Mouse (Mus musculus): ENCODE results near the gene Sptlc3. TPM values are rescaled to one million over a fixed set of nuclear protein-coding genes. Genes with fewer than 3 reads are reported as not detected.
A peak's percentile ranks its signal among the peaks of the same experiment; 100 is the strongest.

Sptlc3 gene
- polyA plus RNA-seq, 1 experiment from 2014 or later, result 0.79 TPM

- DNase-seq (ENCODE audit: low spot score), result no peak
Observed at GRCm38 (mm10) chr2:139634506-139634905, 140.8 kb downstream of the Sptlc3 start.

- no peak for DNase-seq (ENCODE audit: low spot score)
Observed at GRCm38 (mm10) chr2:139637861-139638260, 144.1 kb downstream of the Sptlc3 start.

DNA sequence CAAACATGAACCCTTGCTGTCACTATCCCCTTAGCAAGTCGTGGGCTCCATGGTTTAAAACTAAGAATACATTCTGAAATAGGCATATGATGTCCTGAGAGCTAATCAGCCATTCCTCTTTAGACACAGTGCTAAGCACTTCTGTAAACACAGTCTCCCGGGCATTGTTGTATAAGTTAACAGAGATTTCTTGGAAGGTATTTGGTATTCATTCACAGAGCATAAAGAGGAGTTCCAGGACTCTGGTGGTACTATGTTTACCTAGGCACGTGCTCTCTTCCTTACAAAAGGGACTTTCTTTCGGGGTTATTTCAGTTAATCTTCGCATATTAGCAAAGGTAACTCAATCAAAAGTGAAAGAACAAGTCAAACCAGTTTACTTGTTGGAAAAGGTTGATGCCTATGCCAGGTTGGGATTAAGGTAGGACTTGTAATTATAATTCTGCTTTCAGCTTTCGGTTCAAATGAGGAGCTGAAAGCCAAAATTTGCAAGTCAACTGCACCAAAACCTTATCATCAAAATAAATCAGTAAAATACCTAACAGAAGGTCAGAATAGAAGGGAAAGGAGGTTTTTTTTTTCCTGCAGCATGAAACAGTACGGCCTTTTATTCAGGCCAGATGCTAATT is 148.2 kb downstream of the Sptlc3 start:
- no peak for DNase-seq (ENCODE audit: low spot score)

GRCm38 (mm10) chr2:139649518-139649917 is 155.8 kb downstream of the Sptlc3 start:
- no peak for DNase-seq (ENCODE audit: low spot score)

DNA sequence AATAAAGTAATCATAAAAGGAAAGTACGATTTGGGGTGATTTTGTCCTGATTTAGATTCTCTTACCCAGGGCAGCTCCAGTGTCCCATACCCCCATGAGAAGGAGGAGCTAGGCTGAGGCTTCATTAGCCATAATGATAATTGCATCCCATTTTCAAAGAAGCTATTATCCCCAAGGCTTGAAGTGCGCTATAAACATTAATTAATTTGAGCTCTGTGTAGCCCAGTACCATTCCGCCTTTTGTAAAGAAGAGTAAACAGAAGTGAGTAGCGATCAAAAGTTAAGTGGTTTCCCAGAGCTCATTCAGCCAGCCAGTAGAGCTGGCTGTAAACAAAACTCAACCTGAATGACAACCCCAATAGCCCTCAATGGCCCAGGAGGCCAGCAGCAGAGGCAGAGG is 163.0 kb downstream of the Sptlc3 start:
- DNase-seq (ENCODE audit: low spot score), result no peak

DNA sequence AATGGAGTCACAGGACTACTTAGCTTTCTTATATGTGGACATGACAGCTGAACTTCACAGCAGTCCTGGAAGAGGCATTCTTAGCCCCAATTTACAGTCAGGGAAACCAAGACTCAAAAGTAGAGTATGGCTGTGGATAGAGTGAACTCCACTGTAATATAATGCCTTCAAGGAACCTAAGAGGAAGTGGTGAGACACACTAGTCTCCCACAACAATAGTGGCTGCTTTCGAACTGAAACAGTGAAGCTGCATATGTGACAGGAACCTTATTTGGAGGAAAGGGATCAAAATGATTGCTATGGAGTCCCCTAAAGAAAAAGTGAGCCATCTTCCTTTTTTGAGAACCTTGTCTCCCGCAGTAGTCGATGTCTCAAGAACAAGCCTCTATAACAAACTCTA is 178.1 kb downstream of the Sptlc3 start:
- no peak for DNase-seq (ENCODE audit: low spot score)

- no peak for DNase-seq (ENCODE audit: low spot score)
Observed at GRCm38 (mm10) chr2:139672371-139672770, 178.7 kb downstream of the Sptlc3 start.

DNA sequence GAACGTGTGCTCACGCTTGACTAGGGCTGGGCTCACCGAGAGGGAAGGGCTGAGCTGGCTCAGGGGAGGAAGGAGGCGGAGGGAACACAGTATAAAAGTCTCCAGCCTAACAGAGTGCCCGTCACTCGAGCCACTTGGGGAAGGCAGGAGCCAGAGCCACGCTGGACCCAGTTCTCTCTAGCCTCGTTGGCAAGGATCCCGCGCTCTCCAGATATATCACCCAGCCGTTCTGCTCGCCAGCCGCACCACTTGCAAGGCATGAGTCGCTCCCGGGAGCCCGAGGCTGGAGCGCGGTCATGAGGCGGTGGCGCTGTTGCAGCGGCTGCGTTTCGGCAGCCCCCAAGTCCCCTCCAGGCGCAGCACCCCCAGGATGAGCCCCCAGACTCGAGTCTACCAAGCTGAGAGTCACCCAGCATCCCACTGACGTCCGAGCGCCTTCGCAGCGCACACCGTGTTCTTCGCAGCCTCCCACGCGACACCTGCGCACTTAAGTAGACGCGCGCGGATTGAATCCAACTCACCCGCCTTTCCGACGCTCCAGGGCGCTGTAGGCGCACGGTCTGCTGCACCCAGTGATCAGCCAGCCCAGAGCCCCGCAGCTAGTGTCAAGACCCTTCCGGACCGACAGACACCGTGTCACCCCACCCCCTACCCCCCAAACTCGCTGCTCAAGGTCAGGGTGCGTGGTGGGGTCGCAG is 183.5 kb downstream of the Sptlc3 start:
- no peak for DNase-seq (ENCODE audit: low spot score)

- no peak for DNase-seq (ENCODE audit: low spot score)
Observed at GRCm38 (mm10) chr2:139677809-139678274, 184.1 kb downstream of the Sptlc3 start, which contains the start of gene Ism1. Ism1 (plus strand) TSS chr2:139678178.

DNA sequence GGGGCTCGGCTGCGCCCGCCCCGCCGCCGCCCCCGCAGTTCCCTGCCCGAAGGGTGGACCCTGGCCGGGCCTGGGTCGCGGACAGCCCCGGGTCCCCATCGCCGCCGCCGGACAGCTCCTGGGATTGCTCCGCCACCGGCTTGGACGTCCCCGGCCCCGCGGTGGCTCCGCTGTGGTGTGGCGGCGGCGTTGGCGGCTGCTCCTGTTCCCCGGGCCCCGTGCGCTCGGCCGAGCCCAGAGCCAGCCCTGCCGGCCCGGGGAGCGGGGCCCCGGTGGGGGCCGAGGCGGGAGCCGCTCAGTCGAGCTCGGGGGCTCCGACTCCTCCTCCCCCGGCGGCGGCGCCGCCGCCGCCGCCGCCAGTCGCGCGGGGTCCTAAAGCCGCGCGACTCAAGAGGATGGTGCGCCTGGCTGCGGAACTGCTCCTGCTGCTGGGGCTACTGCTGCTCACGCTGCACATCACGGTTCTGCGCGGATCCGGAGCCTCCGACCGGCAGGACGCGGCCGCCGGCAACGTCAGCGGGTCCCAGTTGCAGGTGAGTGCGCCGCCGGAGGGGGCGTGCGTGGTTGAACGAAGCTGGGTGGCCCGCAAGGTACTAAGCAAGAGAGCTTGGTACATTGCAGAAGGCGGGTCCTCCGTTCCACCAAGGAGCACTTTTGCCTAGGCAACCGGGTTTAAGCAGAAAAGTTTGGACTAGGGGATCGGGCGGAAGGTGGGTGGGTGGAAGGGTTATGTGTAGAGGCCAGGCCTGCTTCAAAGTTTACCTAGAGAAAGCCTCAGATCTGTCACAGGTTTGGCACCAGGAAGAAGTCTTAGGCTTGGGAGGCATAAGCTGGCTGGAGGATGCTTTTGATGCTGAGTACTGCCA is 184.8 kb downstream of the Sptlc3 start:
- peak; percentile 21 for DNase-seq (ENCODE audit: low spot score)

- DNase-seq (ENCODE audit: low spot score), result no peak
Observed at GRCm38 (mm10) chr2:139682540-139682939, 188.8 kb downstream of the Sptlc3 start.

Other genes starting within 250 kb of the Sptlc3 start
- 0.12 and 0.13 TPM in 2 replicates for gene Ism1, start 184.3 kb downstream of the Sptlc3 start, polyA plus RNA-seq (2015; fragmentation: Nextera tagmentation; extraction: Ambion mirVana)